Mouse (Mus musculus): ENCODE measurements around the gene Slc35c2. TPM values are rescaled to one million over a fixed set of nuclear protein-coding genes. Genes with fewer than 3 reads are reported as not detected.
A peak's percentile ranks its signal among the peaks of the same experiment; 100 is the strongest.

The Slc35c2 gene
- polyA plus RNA-seq, 1 experiment, result 171 TPM

DNA sequence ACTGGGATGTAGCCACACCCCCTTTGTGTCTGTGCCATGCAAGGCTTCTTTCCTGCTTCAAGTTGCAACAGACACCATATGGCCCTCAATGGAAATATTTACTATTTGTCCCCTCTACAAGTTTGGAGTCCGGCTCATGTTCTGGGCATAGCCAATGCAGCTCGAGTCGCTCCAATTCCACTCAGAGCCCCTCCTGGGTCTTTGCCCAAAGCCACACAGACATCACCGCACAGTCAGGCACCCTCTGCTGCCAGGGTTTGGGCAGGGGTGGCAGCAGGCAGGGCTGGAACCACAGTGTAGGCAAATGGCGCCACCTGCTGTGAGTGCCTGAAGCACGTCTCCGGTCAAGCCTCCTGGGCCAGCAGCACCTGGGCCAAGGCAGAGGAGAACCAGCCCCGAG is 11.8 kb downstream of the Slc35c2 start:
- Histone ChIP-seq H3K4me1 (ENCODE audit: control insufficient read depth, insufficient read depth, insufficient read length, low read length) (no peaks in the 10 kb centered on the region), H3K36me3 (ENCODE audit: control insufficient read depth, insufficient read depth, low read length) (peaks cover 36% of the 10 kb centered on the region), H3K27ac (ENCODE audit: insufficient read depth, low read depth, low read length) (no peak overlapping the region), H3K4me3 (ENCODE audit: low read depth, low read length) (no peak overlapping the region), H3K27me3 (ENCODE audit: control insufficient read depth, insufficient read depth, low read length) (no peaks in the 10 kb centered on the region)
- WGBS, result 40% methylated on average over 8 of the region's 8 CpGs
- TF ChIP-seq POLR2A (IDR thresholded peaks at IDR 0.05; ENCODE audit: low read depth, low read length), result no peak
- peak; percentile 63 for TF ChIP-seq CTCF (IDR thresholded peaks at IDR 0.05; ENCODE audit: extremely low read depth, insufficient read length, insufficient replicate concordance, low read depth, low read length)

DNA sequence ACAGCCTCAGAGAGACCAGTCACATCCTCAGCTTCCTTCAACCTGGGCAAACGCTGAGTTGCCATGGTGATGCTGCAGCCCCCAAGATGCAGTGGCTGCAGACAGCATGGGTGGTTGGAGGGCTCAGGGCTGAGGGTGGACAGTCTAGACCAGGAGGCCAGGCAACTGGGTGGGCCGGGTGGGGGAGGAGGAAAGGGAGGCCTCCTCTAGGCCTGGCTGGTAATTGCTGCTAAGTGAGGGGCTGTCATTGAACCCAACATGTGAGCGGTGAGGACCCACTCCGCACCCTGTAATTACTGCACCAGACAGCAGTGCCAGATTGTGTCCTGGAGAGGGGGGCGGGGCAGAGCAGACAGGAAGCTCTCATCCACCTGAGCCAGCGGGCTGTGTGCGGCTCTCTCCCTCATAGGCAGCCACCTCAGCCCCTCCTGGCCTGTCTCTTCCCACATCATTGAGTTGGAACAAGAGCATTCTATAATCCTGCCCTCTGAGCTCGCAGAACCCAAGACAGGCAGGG is 12.5 kb downstream of the Slc35c2 start:
- TF ChIP-seq POLR2A (IDR thresholded peaks at IDR 0.05; ENCODE audit: low read depth, low read length), result no peak
- Histone ChIP-seq H3K27ac (ENCODE audit: insufficient read depth, low read depth, low read length) (no peak overlapping the region), H3K4me1 (ENCODE audit: control insufficient read depth, insufficient read depth, insufficient read length, low read length) (no peaks in the 10 kb centered on the region), H3K27me3 (ENCODE audit: control insufficient read depth, insufficient read depth, low read length) (no peaks in the 10 kb centered on the region), H3K4me3 (ENCODE audit: low read depth, low read length) (no peak overlapping the region), H3K36me3 (ENCODE audit: control insufficient read depth, insufficient read depth, low read length) (peaks cover 30% of the 10 kb centered on the region)
- 59% methylated on average over 8 of the region's 8 CpGs for WGBS

DNA sequence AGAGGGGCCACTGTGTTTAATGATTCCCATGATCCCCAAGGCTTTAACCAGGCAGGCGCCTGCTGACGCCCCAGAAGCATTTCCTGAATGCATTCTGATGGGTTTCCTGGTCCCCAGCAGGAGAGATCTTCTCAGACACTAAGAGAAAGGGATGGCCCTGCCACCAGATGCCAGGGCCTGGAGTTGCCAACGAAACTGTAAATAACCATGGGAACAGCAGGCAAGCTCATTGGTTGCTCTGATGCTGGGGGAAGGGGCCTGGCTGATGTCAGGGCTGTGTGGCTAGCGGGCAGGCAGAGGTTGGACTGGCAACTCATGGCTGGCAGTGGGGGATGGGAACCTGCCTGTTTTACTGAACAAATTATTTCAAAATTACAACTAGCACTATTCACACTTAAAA is 14.1 kb downstream of the Slc35c2 start:
- Histone ChIP-seq H3K4me3 (ENCODE audit: low read depth, low read length) (no peak overlapping the region), H3K27ac (ENCODE audit: insufficient read depth, low read depth, low read length) (no peak overlapping the region), H3K27me3 (ENCODE audit: control insufficient read depth, insufficient read depth, low read length) (no peaks in the 10 kb centered on the region), H3K36me3 (ENCODE audit: control insufficient read depth, insufficient read depth, low read length) (peaks cover 18% of the 10 kb centered on the region), H3K4me1 (ENCODE audit: control insufficient read depth, insufficient read depth, insufficient read length, low read length) (no peaks in the 10 kb centered on the region)
- WGBS, result 37% methylated on average over 4 of the region's 4 CpGs
- TF ChIP-seq CTCF (IDR thresholded peaks at IDR 0.05; ENCODE audit: extremely low read depth, insufficient read length, insufficient replicate concordance, low read depth, low read length) (no peak), POLR2A (IDR thresholded peaks at IDR 0.05; ENCODE audit: low read depth, low read length) (no peak)

DNA sequence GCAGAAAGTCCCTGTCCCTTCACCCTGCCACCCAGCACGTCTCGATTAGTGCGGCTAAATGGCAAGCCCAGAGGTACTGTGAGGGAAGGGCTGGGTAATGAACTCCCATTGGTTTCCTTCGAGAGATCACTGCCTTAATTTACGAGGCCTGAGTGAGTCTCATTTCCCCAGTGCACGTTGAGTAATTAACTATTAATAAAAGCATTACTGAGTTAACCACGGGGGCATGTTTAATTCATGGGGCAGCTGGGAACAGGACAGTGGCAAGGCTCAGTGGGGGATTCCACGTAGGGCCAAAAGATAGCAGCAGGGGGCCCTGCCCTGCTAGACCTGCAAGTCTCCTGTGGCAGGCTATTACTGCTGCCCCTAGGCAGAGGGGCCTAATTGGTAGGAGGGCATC is 16.3 kb downstream of the Slc35c2 start:
- no peak for TF ChIP-seq POLR2A (IDR thresholded peaks at IDR 0.05; ENCODE audit: low read depth, low read length)
- H3K27ac ChIP-seq (ENCODE audit: insufficient read depth, low read depth, low read length), result no peak overlapping the region
- H3K27me3 ChIP-seq (ENCODE audit: control insufficient read depth, insufficient read depth, low read length), result peaks cover 4% of the 10 kb centered on the region; the same call in 1 of the 2 replicates
- WGBS, result 25% methylated on average over 8 of the region's 8 CpGs
- H3K36me3 ChIP-seq (ENCODE audit: control insufficient read depth, insufficient read depth, low read length), result no peaks in the 10 kb centered on the region
- no peaks in the 10 kb centered on the region for H3K4me1 ChIP-seq (ENCODE audit: control insufficient read depth, insufficient read depth, insufficient read length, low read length)
- H3K4me3 ChIP-seq (ENCODE audit: low read depth, low read length), result no peak overlapping the region

DNA sequence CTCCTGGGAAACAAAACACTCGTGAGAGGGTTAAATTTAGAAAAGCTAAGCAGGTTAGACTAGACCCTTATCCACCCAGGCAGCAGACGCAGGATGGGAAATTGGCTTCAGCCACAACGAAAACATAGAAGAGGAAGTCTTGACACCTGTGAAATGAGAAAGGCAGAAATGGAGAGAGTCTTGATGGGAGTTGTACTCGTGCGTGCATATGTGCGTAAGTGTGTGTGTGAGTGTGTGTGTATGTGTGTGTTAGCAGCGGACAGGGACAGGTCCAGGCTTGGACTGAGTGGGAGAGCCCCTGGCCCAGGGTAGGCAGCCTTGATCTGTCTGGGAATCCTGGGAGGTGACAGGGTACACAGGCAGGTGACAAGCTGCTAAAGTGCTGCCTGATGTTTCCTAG is 16.8 kb downstream of the Slc35c2 start:
- Histone ChIP-seq H3K36me3 (ENCODE audit: control insufficient read depth, insufficient read depth, low read length) (no peaks in the 10 kb centered on the region), H3K27me3 (ENCODE audit: control insufficient read depth, insufficient read depth, low read length) (peaks cover 4% of the 10 kb centered on the region; the same call in 1 of the 2 replicates), H3K4me3 (ENCODE audit: low read depth, low read length) (no peak overlapping the region), H3K4me1 (ENCODE audit: control insufficient read depth, insufficient read depth, insufficient read length, low read length) (no peaks in the 10 kb centered on the region), H3K27ac (ENCODE audit: insufficient read depth, low read depth, low read length) (no peak overlapping the region)
- WGBS, result 45% methylated on average over 7 of the region's 7 CpGs
- TF ChIP-seq POLR2A (IDR thresholded peaks at IDR 0.05; ENCODE audit: low read depth, low read length) (no peak), CTCF (IDR thresholded peaks at IDR 0.05; ENCODE audit: extremely low read depth, insufficient read length, insufficient replicate concordance, low read depth, low read length) (no peak)

DNA sequence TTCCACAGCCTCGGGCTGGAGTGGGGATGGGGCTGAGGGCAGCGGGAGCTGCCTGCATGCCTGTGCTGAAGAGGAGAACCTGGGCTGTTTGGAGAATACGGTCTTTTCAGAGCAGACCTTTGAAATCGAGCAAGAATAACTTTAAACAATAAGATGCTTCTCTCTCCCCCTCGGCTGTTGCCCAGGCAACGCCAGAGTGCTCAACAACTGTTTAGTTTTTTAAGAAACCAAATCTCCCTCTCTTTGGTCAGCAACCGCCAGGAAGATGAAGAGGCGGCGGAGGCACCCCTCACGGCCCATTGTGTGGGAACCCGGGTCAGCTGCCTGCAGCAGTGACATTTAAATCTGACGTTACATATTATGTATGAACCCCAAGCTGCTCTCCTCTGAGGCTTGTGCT is 20.9 kb downstream of the Slc35c2 start:
- WGBS, result 23% methylated on average over 12 of the region's 12 CpGs
- no peaks in the 10 kb centered on the region for H3K4me1 ChIP-seq (ENCODE audit: control insufficient read depth, insufficient read depth, insufficient read length, low read length)
- no peak overlapping the region for H3K27ac ChIP-seq (ENCODE audit: insufficient read depth, low read depth, low read length)
- H3K4me3 ChIP-seq (ENCODE audit: low read depth, low read length), result no peak overlapping the region
- TF ChIP-seq CTCF (IDR thresholded peaks at IDR 0.05; ENCODE audit: extremely low read depth, insufficient read length, insufficient replicate concordance, low read depth, low read length), result no peak
- TF ChIP-seq POLR2A (IDR thresholded peaks at IDR 0.05; ENCODE audit: low read depth, low read length), result no peak
- H3K36me3 ChIP-seq (ENCODE audit: control insufficient read depth, insufficient read depth, low read length), result no peaks in the 10 kb centered on the region
- H3K27me3 ChIP-seq (ENCODE audit: control insufficient read depth, insufficient read depth, low read length), result peaks cover 4% of the 10 kb centered on the region; the same call in 1 of the 2 replicates

DNA sequence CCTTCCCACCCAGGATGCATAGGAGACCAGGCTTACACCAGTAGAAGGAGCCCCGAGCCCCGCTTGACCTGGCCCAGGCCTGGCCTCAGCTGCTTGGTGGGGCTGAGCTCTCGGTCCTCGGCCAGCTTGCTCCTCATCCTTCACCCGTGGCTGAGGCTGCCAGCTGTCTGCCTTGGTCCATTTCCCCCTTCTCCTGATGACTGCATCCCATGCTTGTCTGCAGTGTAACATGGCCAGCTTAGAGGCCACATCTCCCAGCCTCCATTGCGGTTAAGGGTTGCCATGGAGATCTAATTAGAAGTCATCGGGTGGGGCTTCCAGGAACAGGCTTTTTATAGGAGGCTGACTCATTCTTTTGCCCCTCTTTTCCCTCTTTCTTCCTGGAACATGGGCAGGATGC is 23.8 kb downstream of the Slc35c2 start:
- H3K4me3 ChIP-seq (ENCODE audit: low read depth, low read length), result no peak overlapping the region
- 58% methylated on average over 7 of the region's 7 CpGs for WGBS
- no peak overlapping the region for H3K27ac ChIP-seq (ENCODE audit: insufficient read depth, low read depth, low read length)
- TF ChIP-seq POLR2A (IDR thresholded peaks at IDR 0.05; ENCODE audit: low read depth, low read length), result no peak
- no peak for TF ChIP-seq CTCF (IDR thresholded peaks at IDR 0.05; ENCODE audit: extremely low read depth, insufficient read length, insufficient replicate concordance, low read depth, low read length)
- peaks cover 4% of the 10 kb centered on the region; the same call in 1 of the 2 replicates for H3K27me3 ChIP-seq (ENCODE audit: control insufficient read depth, insufficient read depth, low read length)
- no peaks in the 10 kb centered on the region for H3K36me3 ChIP-seq (ENCODE audit: control insufficient read depth, insufficient read depth, low read length)
- no peaks in the 10 kb centered on the region for H3K4me1 ChIP-seq (ENCODE audit: control insufficient read depth, insufficient read depth, insufficient read length, low read length)
